Mouse (Mus musculus) liver, embryonic 16.5 days (tissue): Measurements from ENCODE around the gene Selenov. TPM values are rescaled to one million over a fixed set of nuclear protein-coding genes. Genes with fewer than 3 reads are reported as not detected.
"Not testable (repeated sequence)": the region's sequence is repeated elsewhere in the genome, so short reads cannot be mapped to it uniquely, and the experiment has no call there.

Experiments
- ATAC-seq: fragments of 200-750 bp; cut with Nextera tagmentation; 2 replicates; pipeline ENCODE4 v1.8.0; 2017; ENCODE audit warnings: low read depth, mild to moderate bottlenecking, moderate number of reproducible peaks, moderate library complexity
- H3K27ac ChIP-seq: fragments of 300-500 bp; sonication (generic); 2 replicates; pipeline ENCODE4 v1.5.1; 2014; ENCODE audit warnings: mild to moderate bottlenecking, low read length
- H3K27me3 ChIP-seq: fragments of 300-500 bp; sonication (generic); 2 replicates; pipeline ENCODE4 v1.6.1; 2014; ENCODE audit warnings: low read depth, low read length, mixed read lengths; ENCODE audit not compliant: control insufficient read depth, insufficient read depth
- H3K36me3 ChIP-seq: fragments of 300-500 bp; sonication (generic); 2 replicates; pipeline ENCODE4 v1.6.1; 2014; ENCODE audit warnings: mild to moderate bottlenecking; ENCODE audit not compliant: control insufficient read depth, insufficient read depth
- H3K4me1 ChIP-seq: fragments of 300-500 bp; sonication (generic); 2 replicates; pipeline ENCODE4 v1.6.1; 2014; ENCODE audit warnings: low read depth, low read length, mixed read lengths; ENCODE audit not compliant: control insufficient read depth
- H3K4me2 ChIP-seq: fragments of 300-500 bp; sonication (generic); 2 replicates; pipeline ENCODE4 v1.6.1; 2014; ENCODE audit warnings: low read depth, low read length, mixed read lengths
- H3K4me3 ChIP-seq: fragments of 300-500 bp; sonication (generic); 2 replicates; pipeline ENCODE4 v1.5.1; 2014; ENCODE audit warnings: low read depth, mild to moderate bottlenecking, low read length
- H3K9ac ChIP-seq: fragments of 300-500 bp; sonication (generic); 2 replicates; pipeline ENCODE4 v1.6.1; 2014; ENCODE audit warnings: low read depth, low read length
- H3K9me3 ChIP-seq: fragments of 300-500 bp; sonication (generic); replicated peaks from 2 replicates; pipeline ENCODE4 v1.6.1; 2016; ENCODE audit warnings: low read length; ENCODE audit not compliant: control insufficient read depth
- WGBS: fragments of 180-500 bp; shearing (Covaris S2); extraction: QIAGEN DNeasy Blood & Tissue Kit; methylation state at CpG from one replicate; pipeline ENCODE4 v1.1.7; 2014; ENCODE audit not compliant: insufficient replicate concordance; 5-methylcytosine and 5-hydroxymethylcytosine counted together
- polyA plus RNA-seq: library from polyadenylated mRNA; unstranded; fragments of >200 nt; fragmentation: Nextera tagmentation; extraction: Ambion mirVana; gene quantifications from 2 replicates; pipeline ENCODE4 v1.2.1, GENCODE M21; 2015

The Selenov gene
- polyA plus RNA-seq, 1 experiment from 2014 or later: not detected

DNA sequence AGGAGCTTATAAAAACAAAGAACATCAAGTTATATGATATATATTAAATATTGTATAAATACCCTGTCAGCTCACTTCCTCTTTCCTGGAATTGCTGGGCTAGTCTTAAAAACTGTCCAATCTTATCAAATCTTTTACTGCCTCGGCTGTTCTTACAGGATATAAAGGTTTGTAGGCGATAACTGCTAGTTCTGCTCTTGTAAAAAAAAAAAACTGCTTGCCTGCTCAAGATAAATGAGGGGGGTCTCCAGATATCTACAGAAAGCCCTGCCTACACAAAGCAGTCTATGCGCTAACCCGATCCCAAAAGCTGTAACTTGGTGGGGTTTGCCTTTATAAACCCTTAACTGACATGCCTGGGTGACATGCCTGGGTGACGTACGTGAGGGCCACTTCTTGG lies 36.4 kb downstream of the Selenov start:
- no peaks in the 10 kb centered on the region for H3K36me3 ChIP-seq
- no peak for ATAC-seq
- 39% methylated on average over 6 of the region's 6 CpGs for WGBS

GRCm38 (mm10) chr7:28251976-28252375 lies 39.0 kb downstream of the Selenov start:
- Histone ChIP-seq H3K9me3 (peaks cover 4% of the 10 kb centered on the region; the same call in 1 of the 2 replicates), H3K36me3 (no peaks in the 10 kb centered on the region), H3K27me3 (no peaks in the 10 kb centered on the region), H3K4me3 (no peak overlapping the region), H3K4me2 (no peak overlapping the region), H3K27ac (no peak overlapping the region), H3K9ac (no peak overlapping the region), H3K4me1 (no peaks in the 10 kb centered on the region)
- 75% methylated on average over 17 of the region's 17 CpGs for WGBS
- ATAC-seq: no peak

More for the DNA sequence above, 36.4 kb downstream of the Selenov start:
- no peak overlapping the region for H3K9ac ChIP-seq
- no peak overlapping the region for H3K27ac ChIP-seq
- H3K4me2 ChIP-seq: no peak overlapping the region
- H3K27me3 ChIP-seq: no peaks in the 10 kb centered on the region
- peaks cover 4% of the 10 kb centered on the region; the same call in 1 of the 2 replicates for H3K9me3 ChIP-seq
- H3K4me1 ChIP-seq: no peaks in the 10 kb centered on the region
- H3K4me3 ChIP-seq: no peak overlapping the region

- Histone ChIP-seq H3K9me3 (no peaks in the 10 kb centered on the region), H3K4me3 (no peak overlapping the region), H3K4me2 (no peak overlapping the region), H3K4me1 (no peaks in the 10 kb centered on the region), H3K27ac (no peak overlapping the region), H3K27me3 (no peaks in the 10 kb centered on the region), H3K9ac (no peak overlapping the region), H3K36me3 (no peaks in the 10 kb centered on the region)
- 71% methylated on average over 3 of the region's 3 CpGs for WGBS
- no peak for ATAC-seq
These were observed 42.0 kb downstream of the Selenov start for GRCm38 (mm10) chr7:28248957-28249356.

- H3K27me3 ChIP-seq, H3K36me3 ChIP-seq, H3K27ac ChIP-seq, H3K4me1 ChIP-seq, H3K9me3 ChIP-seq, H3K4me3 ChIP-seq, H3K9ac ChIP-seq, ATAC-seq, H3K4me2 ChIP-seq: not testable (repeated sequence)
- WGBS: 61% methylated on average over 2 of the region's 2 CpGs
These were observed 47.0 kb downstream of the Selenov start for GRCm38 (mm10) chr7:28243943-28244342.

Other genes with a start within 250 kb of the Selenov start
- gene Psmc4, start 241.1 kb downstream of the Selenov start, polyA plus RNA-seq: 114 and 117 TPM in 2 replicates
- gene Fcgbp, start 219.9 kb downstream of the Selenov start, polyA plus RNA-seq: 2.5 TPM in 1 of 2 replicates, not detected in the other
- gene 9530053A07Rik, start 161.7 kb downstream of the Selenov start, polyA plus RNA-seq: not detected in 2 replicates
- 39.3 and 39.7 TPM in 2 replicates for gene Fbl, start 121.5 kb downstream of the Selenov start, polyA plus RNA-seq
- 2.1 and 2.7 TPM in 2 replicates for gene Dyrk1b, start 111.7 kb downstream of the Selenov start, polyA plus RNA-seq
- gene Eid2, start 23.3 kb downstream of the Selenov start, polyA plus RNA-seq: 0.15 and 0.29 TPM in 2 replicates
- gene Eid2b, start 13.4 kb downstream of the Selenov start, polyA plus RNA-seq: 1.3 and 1.6 TPM in 2 replicates
- not detected in 2 replicates for gene Dll3, start 11.1 kb upstream of the Selenov start, polyA plus RNA-seq
- gene Timm50, start 20.9 kb upstream of the Selenov start, polyA plus RNA-seq: 66.1 and 67.9 TPM in 2 replicates
- gene Supt5, start 47.6 kb upstream of the Selenov start, polyA plus RNA-seq: 31.3 and 34.0 TPM in 2 replicates
- gene Rps16, start 59.5 kb upstream of the Selenov start, polyA plus RNA-seq: 531 and 598 TPM in 2 replicates
- gene Plekhg2, start 81.4 kb upstream of the Selenov start, polyA plus RNA-seq: 4.8 and 6.3 TPM in 2 replicates
- 7.9 and 10.8 TPM in 2 replicates for gene Zfp36, start 89.1 kb upstream of the Selenov start, polyA plus RNA-seq
- 20.5 and 21.6 TPM in 2 replicates for gene Med29, start 101.5 kb upstream of the Selenov start, polyA plus RNA-seq
- 24.7 and 25.8 TPM in 2 replicates for gene Paf1, start 101.8 kb upstream of the Selenov start, polyA plus RNA-seq
- gene Gmfg, start 146.3 kb upstream of the Selenov start, polyA plus RNA-seq: 35.6 and 38.6 TPM in 2 replicates
- gene Lrfn1, start 160.8 kb upstream of the Selenov start, polyA plus RNA-seq: 0.12 and 0.15 TPM in 2 replicates
- not detected in 2 replicates for gene Ifnl2, start 219.3 kb upstream of the Selenov start, polyA plus RNA-seq
- gene Ifnl3, start 231.7 kb upstream of the Selenov start, polyA plus RNA-seq: not detected in 2 replicates
- gene Sycn, start 249.7 kb upstream of the Selenov start, polyA plus RNA-seq: 0.53 and 2.5 TPM in 2 replicates